Mouse (Mus musculus): ENCODE data around the gene Olfr978.
"Not testable (repeated sequence)": the region's sequence is repeated elsewhere in the genome, so short reads cannot be mapped to it uniquely, and the experiment has no call there.

- TF ChIP-seq POLR2A (IDR thresholded peaks at IDR 0.05; ENCODE audit: borderline replicate concordance, low read depth, low read length); CTCF (IDR thresholded peaks at IDR 0.05; ENCODE audit: low read depth, low read length): not testable (repeated sequence)
These were observed 30.9 kb upstream of the Olfr978 start, which contains the start of gene Olfr976 for GRCm38 (mm10) chr9:39961033-39961432.
